Mouse (Mus musculus): Measurements from ENCODE around the gene C4b. TPM values are rescaled to one million over a fixed set of nuclear protein-coding genes. Genes with fewer than 3 reads are reported as not detected.
A peak's percentile ranks its signal among the peaks of the same experiment; 100 is the strongest.
"Not testable (repeated sequence)": the region's sequence is repeated elsewhere in the genome, so short reads cannot be mapped to it uniquely, and the experiment has no call there.

Gene C4b
- 10 to 100 TPM; 16.5 to 17.5 TPM for total RNA-seq (2021)

DNA sequence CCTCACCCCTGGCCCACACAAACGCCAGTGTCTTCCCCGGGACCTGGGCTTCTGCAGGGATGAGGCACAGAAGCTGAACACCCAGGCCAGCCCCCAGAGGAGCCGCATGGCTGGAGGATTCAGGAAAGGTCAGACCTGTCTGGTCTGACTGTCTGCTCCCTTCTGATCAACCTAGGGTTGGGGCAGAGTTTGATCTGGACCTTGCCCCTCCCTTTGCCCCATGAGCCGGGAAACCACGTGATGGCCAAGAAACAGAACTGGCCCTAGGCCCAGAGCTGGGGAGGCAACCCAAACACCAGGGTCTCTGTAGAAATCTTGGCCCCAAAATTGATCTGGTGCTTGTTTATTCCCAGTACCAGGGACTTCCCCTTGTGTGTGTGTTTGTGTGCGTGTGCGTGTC lies at the start of gene C4b:
Gene C4b, minus strand, starts transcription at position 164 of the 400 bp plus-strand sequence.
- peak in 1 of 2 experiments; percentile 5 for DNase-seq (ENCODE audit: extremely low spot score in 1 of 2, low spot score in 1 of 2)

- DNase-seq (ENCODE audit: extremely low spot score in 1 of 2, low spot score in 1 of 2), result peak; percentile 15 to 31
Observed at GRCm38 (mm10) chr17:34777680-34778325, 34.1 kb upstream of the C4b start.

- no peak for DNase-seq (ENCODE audit: extremely low spot score in 1 of 2, low spot score in 1 of 2)
Observed at GRCm38 (mm10) chr17:34761471-34761870, 17.8 kb upstream of the C4b start.

- DNase-seq (ENCODE audit: extremely low spot score in 1 of 2, low spot score in 1 of 2), result no peak
Observed at GRCm38 (mm10) chr17:34746531-34746930, 2.8 kb upstream of the C4b start.

DNA sequence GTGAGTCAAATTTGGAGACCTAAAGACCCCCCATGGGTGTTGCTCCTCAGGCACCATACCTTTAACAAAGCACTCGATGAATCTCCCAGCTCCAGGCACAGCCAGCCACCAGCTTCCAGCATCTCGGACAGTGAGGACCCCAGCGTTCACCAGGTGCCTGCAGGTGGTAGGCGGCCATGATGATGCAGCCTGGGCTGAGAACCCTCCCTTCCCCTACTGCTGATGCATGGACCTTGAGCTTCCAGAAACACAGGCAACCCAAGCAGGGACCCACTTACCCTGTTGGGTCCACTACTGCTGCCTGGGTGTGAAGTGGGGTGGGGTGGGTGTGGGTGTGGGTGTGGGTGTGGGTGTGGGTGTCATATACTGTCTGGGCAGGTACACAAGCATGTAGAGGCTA lies 1.5 kb upstream of the C4b start:
- not testable (repeated sequence) for DNase-seq (ENCODE audit: extremely low spot score in 1 of 2, low spot score in 1 of 2)

GRCm38 (mm10) chr17:34744611-34745010 lies 929 bp upstream of the C4b start:
- not testable (repeated sequence) for DNase-seq (ENCODE audit: extremely low spot score in 1 of 2, low spot score in 1 of 2)

- no peak for DNase-seq (ENCODE audit: extremely low spot score in 1 of 2, low spot score in 1 of 2)
Observed at GRCm38 (mm10) chr17:34744206-34744605, 524 bp upstream of the C4b start.

DNA sequence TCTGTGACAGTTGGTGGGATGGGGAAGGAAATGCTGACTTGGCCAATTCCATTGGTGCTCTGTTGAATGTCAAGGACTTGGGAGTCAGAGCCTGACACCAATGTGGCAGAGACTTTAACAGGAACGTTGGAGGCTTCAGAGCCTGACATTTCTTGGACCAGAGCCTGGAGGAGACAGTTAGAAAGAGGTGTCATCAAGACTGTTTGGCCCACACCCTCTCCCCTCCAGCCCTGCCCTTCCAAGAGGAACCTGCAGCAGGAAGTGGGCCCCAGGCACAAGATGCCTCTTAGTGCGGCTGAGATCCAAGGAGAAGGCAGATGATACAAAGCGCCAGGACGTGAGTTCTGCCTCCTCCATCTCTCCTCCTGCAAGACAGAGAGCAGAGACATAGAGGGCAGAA lies 3.4 kb downstream of the C4b start:
- no peak for DNase-seq (ENCODE audit: extremely low spot score in 1 of 2, low spot score in 1 of 2)

- DNase-seq (ENCODE audit: extremely low spot score in 1 of 2, low spot score in 1 of 2), result not testable (repeated sequence)
Observed at GRCm38 (mm10) chr17:34739708-34740107, 4.0 kb downstream of the C4b start.

DNA sequence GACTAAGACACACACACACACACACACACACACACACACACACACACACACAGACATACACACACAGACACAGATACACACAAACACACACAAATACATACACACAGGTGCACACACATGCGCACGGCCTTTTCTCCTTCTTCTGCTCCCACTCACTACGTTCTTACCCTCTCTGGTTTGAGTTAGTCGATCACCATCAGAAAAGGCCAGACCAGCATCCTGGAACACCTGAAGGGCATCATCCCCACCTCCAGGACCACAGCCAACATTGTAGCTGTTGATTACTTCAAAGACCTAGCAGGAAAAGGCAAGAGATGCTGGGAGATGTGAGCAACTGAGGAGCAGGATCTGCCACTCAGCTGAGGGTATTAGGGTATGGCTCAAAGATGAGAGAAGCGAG lies 6.2 kb downstream of the C4b start:
- DNase-seq (ENCODE audit: extremely low spot score in 1 of 2, low spot score in 1 of 2), result not testable (repeated sequence)

- not testable (repeated sequence) for DNase-seq (ENCODE audit: extremely low spot score in 1 of 2, low spot score in 1 of 2)
Observed at GRCm38 (mm10) chr17:34729779-34730553, 13.7 kb downstream of the C4b start.

DNA sequence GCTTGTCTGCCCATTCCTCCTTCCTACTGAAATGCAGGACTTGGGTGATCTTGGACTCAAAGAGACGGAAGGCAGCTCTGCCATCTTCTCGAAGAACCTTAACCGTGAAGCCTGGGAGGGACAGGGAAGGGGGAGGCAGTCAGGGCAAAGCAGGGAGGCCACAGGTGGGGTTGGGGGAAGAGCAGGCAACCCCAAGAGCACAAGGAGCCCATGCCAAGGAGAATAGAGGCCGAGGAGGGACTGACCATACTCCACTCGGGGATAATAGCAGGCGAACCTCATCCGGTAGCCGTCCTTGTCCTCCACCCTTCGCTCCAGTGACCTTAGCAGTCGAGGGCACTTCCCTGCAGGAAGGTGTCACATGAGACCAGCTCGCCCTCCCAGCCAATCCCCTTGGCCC lies 14.5 kb downstream of the C4b start:
- not testable (repeated sequence) for DNase-seq (ENCODE audit: extremely low spot score in 1 of 2, low spot score in 1 of 2)

DNA sequence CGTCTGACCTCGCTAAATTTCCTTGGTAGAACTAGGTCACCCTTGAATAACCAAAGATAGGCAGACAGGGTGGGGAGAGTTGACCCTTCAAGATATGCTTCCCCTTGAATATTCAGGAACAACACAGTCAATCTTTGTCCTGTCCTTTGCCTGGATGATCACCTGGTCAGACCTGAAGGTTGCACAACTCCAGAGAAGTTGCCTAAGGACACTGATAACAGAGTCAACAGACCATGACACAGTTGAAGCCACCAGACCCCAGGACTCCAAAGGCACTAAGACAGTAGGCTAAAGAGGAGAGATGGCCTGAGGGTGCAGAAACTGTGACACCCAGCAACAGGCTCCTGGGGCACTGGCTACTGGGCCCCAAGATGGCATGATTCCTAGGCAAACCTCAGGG lies 15.8 kb downstream of the C4b start:
- no peak for DNase-seq (ENCODE audit: extremely low spot score in 1 of 2, low spot score in 1 of 2)

- DNase-seq (ENCODE audit: extremely low spot score in 1 of 2, low spot score in 1 of 2), result no peak
Observed at GRCm38 (mm10) chr17:34723066-34723465, 20.6 kb downstream of the C4b start.

GRCm38 (mm10) chr17:34722238-34722637 lies 21.4 kb downstream of the C4b start:
- not testable (repeated sequence) for DNase-seq (ENCODE audit: extremely low spot score in 1 of 2, low spot score in 1 of 2)

DNA sequence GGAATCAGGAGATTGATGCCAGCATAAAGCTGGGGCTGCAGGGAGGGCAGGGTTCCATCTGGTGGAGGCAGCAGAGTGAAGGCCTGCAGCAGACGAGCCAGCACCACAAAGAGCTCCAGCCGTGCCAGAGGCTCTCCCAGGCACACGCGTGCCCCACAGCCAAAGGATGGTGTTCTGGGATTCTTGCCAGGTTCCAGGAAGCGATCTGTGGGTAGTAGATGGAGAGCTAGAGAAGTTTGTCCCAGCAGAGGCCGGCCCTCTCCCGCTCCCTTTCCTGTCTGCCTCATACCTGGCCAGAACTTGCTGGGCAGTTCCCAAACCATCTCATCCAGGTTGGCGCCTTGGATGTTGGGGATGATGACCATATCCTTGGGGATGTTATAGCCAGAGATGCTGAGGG lies 23.8 kb downstream of the C4b start:
- not testable (repeated sequence) for DNase-seq (ENCODE audit: extremely low spot score in 1 of 2, low spot score in 1 of 2)

DNA sequence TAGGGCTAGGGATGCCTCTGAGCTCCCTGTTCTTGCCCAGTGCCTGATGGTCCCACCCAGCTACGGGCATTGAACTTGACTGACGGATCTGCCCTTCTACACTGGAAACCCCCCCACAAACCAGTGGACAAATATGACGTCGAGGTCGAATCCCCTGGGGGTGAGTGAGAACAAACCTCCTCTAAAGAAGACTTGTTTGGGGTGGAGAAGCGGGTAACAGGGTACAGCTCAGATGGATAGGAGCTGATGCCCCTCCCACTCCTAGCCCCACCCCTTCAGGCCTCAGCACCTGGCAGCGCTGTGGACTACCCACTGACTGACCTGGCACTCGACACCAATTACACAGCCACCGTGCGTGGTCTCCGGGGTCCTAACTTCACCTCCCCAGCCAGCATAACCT lies 26.3 kb downstream of the C4b start:
- DNase-seq (ENCODE audit: extremely low spot score in 1 of 2, low spot score in 1 of 2), result no peak

GRCm38 (mm10) chr17:34716247-34716646 lies 27.4 kb downstream of the C4b start:
- no peak for DNase-seq (ENCODE audit: extremely low spot score in 1 of 2, low spot score in 1 of 2)

DNA sequence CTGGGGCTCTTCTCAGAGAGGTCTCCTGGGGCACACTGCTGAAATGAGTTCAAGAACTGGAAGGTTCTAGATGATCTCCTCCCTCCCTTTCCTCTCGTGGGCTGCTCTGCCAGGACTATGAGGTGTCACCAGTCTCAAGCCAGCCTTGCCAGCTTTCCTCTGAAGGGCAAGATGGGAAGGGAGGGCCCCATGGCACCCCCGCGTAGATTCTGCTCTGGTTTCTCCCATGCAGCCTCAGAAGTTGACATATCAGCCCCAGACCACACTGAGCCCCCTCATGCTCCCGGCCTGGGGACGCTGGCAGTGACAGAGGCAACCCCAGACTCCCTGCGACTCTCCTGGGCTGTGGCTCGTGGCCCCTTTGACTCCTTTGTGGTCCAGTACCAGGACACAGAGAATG lies 28.2 kb downstream of the C4b start:
- not testable (repeated sequence) for DNase-seq (ENCODE audit: extremely low spot score in 1 of 2, low spot score in 1 of 2)

DNA sequence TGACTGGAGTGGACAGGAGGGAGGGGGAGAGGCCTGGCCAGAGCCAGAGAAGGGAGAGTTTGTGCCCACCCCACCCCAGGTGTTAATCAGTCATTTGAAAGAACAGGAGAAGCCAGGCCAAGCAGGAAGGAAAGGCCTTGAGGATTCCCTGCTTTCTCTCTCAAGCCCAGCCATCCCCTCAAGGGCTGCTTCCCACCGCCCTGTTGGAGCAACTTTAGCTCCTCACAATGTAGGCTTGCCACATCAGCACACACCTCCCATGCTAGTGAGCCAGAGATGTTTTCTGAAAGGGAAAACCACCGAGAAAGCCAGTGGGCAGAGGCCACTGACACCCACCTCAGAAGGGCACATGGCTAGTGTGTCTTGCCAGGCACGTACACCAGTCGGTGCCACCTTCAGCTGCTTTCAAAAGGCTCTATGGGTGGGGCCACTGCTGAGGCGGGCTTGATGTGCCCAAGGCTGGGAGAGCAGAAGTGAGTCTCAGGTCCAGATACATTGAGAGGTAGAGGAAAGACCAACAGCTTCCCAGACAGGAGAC lies 28.7 kb downstream of the C4b start:
- not testable (repeated sequence) for DNase-seq (ENCODE audit: extremely low spot score in 1 of 2, low spot score in 1 of 2)

DNA sequence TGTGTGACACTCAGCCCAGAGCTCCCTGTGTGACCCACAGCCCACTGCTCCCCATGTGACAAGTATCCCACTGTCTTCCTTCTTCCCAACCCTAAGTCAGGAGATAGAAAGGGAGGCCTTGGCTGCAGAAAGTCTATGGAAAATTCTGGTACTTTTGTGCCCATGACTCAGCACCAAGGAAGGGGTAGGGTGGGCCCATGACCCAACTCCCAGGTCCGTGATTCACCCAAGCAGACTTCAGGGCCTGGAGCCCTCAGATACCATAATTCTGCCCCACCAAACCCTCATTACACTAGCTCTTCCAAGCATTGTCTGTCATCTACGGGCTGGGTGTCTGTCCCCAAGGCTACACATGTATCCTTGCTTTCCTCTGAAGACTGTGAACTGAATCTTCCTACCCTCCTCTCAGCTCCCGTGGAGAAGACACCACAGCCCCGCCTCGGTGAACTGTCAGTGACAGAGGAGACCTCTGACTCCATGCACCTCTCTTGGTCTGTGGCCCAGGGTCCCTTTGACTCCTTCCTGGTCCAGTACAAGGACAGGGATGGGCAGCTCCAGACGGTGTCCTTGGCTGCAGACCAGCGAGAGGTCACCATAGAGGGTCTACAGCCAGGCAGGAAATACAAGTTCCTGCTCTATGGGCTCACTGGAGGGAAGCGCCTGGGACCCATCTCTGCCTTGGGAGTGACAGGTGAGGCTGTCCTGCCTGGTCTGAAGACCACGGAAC lies 29.3 kb downstream of the C4b start:
- DNase-seq (ENCODE audit: extremely low spot score in 1 of 2, low spot score in 1 of 2), result not testable (repeated sequence)
